Mouse (Mus musculus): Measurements from ENCODE around the gene Morn3. TPM values are rescaled to one million over a fixed set of nuclear protein-coding genes. Genes with fewer than 3 reads are reported as not detected.
"Not testable (repeated sequence)": the region's sequence is repeated elsewhere in the genome, so short reads cannot be mapped to it uniquely, and the experiment has no call there.

The Morn3 gene
- total RNA-seq (2021), result not detected
- long read RNA-seq, experiment 1, result 0 reads
- long read RNA-seq, experiment 2, result 0 reads

GRCm38 (mm10) chr5:123046916-123047315 lies at the start of gene Morn3:
TSS of gene Morn3 (minus strand) at chr5:123047016.
- DNase-seq (ENCODE audit: low spot score), result no peak

GRCm38 (mm10) chr5:123096299-123096698 lies 49.5 kb upstream of the Morn3 start:
- DNase-seq (ENCODE audit: low spot score), result no peak

- DNase-seq (ENCODE audit: low spot score), result no peak
Observed at GRCm38 (mm10) chr5:123094238-123094991, 47.6 kb upstream of the Morn3 start.

GRCm38 (mm10) chr5:123093077-123093633 lies 46.3 kb upstream of the Morn3 start:
- DNase-seq (ENCODE audit: low spot score), result no peak

- DNase-seq (ENCODE audit: low spot score), result no peak
Observed at GRCm38 (mm10) chr5:123090560-123091306, 43.9 kb upstream of the Morn3 start.

GRCm38 (mm10) chr5:123088784-123089183 lies 42.0 kb upstream of the Morn3 start:
- DNase-seq (ENCODE audit: low spot score), result no peak

GRCm38 (mm10) chr5:123086501-123086900 lies 39.7 kb upstream of the Morn3 start:
- no peak for DNase-seq (ENCODE audit: low spot score)

- DNase-seq (ENCODE audit: low spot score), result no peak
Observed at GRCm38 (mm10) chr5:123083340-123084050, 36.7 kb upstream of the Morn3 start.

GRCm38 (mm10) chr5:123080510-123080909 lies 33.7 kb upstream of the Morn3 start:
- DNase-seq (ENCODE audit: low spot score), result no peak

GRCm38 (mm10) chr5:123080041-123080440 lies 33.2 kb upstream of the Morn3 start:
- peak; percentile 47 for DNase-seq (ENCODE audit: low spot score)

- no peak for DNase-seq (ENCODE audit: low spot score)
Observed at GRCm38 (mm10) chr5:123079568-123079967, 32.8 kb upstream of the Morn3 start.

GRCm38 (mm10) chr5:123076419-123077281 lies 29.8 kb upstream of the Morn3 start:
- DNase-seq (ENCODE audit: low spot score), result peak; percentile 36

- peak; percentile 95 for DNase-seq (ENCODE audit: low spot score)
Observed at GRCm38 (mm10) chr5:123075576-123076418, 29.0 kb upstream of the Morn3 start.

GRCm38 (mm10) chr5:123068714-123069113 lies 21.9 kb upstream of the Morn3 start:
- DNase-seq (ENCODE audit: low spot score), result no peak

GRCm38 (mm10) chr5:123068115-123068514 lies 21.3 kb upstream of the Morn3 start, which contains the start of gene Tmem120b:
TSS of gene Tmem120b (plus strand) at chr5:123068415.
- DNase-seq (ENCODE audit: low spot score), result no peak

- DNase-seq (ENCODE audit: low spot score), result no peak
Observed at GRCm38 (mm10) chr5:123067395-123067995, 20.7 kb upstream of the Morn3 start.

GRCm38 (mm10) chr5:123064207-123064606 lies 17.4 kb upstream of the Morn3 start:
- DNase-seq (ENCODE audit: low spot score), result peak; percentile 73

GRCm38 (mm10) chr5:123063141-123063540 lies 16.3 kb upstream of the Morn3 start:
- no peak for DNase-seq (ENCODE audit: low spot score)

GRCm38 (mm10) chr5:123061402-123061749 lies 14.6 kb upstream of the Morn3 start:
- DNase-seq (ENCODE audit: low spot score), result not testable (repeated sequence)

Data from gastrocnemius, adult 18-20 months (tissue).